Mouse (Mus musculus): Measurements from ENCODE around the gene 9130230L23Rik.

Gene 9130230L23Rik

DNA sequence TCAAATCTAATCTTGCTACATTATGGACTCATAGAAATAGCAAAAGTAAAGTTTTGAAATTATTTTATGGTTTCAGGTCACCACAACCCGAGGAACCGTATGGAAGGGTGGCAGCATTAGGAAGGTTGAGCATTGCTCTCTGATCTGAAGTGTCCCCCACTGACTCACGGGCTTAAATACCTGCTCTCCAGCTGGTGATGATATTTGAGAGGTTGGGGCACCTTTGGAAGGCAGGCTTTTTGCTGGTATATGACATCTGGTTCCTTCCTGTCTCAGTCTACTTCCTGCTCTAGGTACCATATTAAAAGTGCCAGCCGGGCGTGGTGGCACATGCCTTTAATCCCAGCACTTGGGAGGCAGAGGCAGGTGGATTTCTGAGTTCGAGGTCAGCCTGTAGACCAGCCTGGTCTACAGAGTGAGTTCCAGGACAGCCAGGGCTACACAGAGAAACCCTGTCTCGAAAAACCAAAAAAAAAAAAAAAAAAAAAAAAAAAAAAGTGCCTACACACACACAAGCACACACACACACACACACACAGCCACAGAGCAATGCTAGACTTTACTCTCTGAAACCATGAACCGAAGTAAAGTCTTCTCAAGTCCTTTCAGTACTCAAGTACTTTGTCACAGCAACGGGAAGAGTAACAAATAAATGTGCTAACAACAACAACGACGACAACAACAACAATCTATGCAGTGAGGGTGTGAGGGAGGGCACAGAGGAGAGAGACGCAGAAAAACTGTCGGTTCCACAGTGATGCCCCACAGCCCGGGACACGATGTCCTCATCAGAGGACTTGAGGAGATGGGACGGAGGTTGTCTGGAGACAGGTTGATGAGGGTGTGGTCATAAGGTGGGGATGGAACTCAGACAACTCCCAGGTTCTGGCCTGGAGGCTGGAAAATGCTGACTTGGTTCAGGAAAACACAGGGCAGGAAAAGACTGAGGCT lies 49.7 kb downstream of the 9130230L23Rik start:
- no peak for DNase-seq

DNA sequence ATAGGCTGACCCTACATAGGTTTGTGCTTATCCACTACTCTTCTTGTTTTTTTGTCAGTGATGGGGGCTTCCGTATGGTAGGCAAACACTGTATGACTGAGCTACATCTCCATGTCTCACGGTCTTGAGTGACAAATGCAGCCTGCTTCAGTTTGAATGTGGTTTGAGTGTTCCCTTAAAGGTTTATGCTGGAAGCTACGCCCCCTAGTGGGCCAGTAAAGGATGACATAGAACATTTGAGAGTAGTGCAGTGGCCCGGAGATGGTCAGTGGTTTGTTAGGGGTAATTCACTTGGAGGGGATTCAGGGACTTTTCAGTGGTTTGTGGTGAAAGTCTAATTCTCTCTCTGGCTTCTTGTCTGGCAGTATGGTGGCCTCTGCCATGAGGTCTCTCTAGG lies 52.6 kb downstream of the 9130230L23Rik start:
- DNase-seq: no peak

DNA sequence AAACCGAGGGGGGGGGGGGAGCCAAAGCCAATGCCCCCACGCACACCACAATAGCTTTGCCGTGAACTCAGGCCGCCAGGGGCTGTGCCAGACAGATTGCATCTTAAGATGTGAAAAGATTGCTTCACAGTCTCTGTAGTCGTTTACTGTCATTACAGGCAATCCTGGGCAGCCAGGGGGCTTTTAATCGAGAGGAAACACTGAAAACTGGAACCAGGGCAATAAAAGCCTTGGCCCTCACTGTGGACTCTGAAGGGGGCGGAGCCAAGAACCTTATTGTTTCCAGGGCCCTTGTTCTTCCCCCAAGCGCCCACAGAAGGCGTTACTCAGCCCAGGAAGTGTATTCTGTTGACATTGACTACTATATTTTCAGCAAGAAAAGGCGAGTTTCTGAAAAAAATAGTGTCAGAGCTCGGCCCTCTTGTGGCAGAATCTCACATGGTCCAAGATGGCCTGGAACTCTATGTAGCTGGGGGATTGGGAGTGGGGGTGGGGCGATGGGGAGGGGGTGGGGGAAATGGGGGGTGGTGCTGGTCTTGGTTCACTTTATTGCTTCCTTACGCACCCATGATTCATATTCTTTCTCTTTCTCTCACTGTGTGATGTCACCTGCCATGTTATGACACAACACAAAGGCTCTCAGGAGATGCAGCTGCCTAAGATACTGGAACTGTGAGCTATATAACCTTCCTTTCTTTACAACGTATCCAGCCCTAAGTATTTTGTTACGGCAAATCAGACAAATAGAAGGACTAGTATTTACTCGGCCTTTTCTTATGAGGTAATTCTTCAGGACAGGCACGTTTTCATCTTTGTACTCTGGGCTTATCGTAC lies 53.2 kb downstream of the 9130230L23Rik start:
- DNase-seq: no peak

DNA sequence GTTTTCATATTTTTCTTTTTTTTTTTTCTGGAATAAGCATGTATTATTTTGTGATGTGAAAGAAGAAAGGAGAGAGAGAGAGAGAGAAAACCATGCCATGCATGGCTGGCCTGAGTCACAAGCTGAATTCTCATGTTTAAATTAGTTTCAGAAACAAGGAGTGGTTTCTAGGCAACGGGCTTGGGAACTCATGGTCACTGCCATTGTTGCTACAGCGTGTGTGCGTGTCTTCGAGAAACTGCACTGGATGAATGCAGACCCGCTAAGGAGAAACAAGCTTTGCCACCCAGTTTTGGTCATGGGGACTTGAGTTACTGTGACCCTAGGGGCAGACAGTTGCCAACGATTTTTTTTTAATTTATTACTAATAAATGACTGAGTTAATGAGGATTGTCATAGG lies 53.8 kb downstream of the 9130230L23Rik start:
- peak; percentile 54 for DNase-seq

DNA sequence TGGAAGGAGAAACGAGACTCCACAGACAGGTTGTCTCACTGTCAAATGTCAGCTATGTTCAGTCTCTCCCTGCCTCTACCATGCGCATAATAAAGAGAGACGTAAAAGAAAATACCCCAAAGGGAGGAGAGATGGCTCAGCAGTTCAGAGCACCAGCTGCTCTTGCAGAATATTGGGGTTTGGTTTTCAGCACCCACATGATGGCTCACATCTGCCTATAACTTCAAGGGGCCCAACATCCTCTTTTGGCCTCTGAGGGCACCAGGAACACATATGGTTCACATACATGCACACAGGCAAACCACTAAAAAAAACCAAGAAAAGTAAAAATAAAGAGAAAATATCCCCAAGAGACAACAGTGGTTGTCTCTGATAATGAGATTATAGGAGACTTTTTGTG lies 54.3 kb downstream of the 9130230L23Rik start:
- no peak for DNase-seq

DNA sequence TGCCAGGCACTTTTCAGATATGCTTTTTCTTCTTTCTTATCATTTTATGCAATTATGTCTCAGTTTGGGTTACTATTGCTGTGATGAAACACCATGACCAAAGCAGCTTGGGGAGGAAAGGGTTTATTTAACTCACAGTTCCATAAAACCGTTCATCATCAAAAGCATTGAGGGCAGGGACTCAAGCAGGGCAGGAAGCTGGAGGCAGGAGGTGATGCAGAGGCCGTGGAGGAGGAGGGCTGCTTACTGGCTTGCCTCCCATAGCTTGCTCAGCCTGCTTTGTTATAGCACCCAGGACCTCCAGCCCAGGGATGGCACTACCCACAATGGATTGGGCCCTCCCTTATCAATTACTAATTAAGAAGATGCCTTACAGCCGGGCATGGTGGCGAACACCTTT lies 62.9 kb downstream of the 9130230L23Rik start:
- DNase-seq: no peak

DNA sequence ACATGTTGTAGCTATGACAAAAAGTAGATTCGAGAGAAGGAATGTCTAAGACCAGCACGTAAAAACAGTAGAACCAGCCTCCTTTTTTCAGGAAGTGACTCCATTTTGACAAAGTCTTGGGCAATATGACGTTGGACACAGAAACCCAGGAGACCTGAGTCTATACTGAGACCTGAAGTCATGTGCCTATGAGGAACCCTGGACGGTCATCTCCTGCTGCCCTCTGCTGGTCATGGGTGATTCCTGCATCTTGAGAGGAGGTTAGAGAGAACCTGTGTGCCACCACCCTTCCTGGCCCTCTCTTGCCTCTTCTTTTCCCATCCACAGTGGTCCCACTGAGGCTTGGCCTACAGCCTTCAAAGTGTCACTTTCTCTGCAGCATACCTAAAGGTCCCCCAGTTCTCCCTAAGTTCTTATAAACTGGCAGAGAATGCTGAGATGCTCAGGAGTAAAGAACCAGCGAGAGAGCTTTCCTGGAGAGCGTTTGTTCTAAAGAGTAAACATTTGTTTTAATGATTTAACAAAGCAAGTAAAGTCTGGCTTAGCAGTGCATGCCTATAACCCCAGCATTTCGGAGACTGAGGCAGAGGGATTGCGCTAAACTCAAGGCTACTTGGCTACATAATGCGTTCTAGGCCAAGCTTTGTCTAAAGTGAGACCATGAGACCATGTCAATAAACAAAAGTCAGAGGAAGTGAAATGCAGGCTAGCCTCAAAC lies 65.9 kb downstream of the 9130230L23Rik start:
- peak; percentile 64 for DNase-seq

DNA sequence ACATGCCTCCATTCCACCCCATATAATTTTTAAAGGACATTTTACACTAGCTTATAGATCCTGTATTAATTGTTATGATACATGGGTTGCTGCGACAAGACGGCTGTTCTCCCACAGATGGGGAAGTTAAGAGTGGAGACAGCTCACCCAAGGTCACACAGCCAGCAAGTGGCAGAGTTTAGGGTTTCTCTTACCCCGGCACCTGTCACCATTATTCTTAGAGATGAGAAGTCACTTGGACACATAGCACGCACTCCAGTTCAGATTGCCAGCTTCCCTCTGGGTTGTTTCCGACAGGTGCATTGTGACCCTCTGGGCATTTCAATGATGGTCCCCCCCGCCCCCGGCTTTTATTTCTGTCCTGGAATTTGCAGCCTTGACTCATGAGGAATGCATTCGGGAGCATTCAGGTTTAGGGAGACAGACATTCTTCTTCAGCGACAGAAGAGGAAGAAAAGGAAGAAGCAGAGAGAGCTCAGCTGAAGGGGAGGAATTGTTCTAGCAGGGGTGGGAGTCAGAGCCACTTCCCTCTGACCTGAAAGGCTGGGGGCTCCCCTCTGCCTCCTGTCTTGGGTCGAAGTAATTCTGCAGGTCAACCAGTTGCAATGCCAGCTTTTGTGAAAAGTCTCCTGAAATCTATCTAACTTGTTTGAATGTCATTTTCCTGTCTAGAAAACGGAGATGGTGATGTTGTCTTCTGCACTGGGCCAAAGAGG lies 66.9 kb downstream of the 9130230L23Rik start:
- DNase-seq: no peak

DNA sequence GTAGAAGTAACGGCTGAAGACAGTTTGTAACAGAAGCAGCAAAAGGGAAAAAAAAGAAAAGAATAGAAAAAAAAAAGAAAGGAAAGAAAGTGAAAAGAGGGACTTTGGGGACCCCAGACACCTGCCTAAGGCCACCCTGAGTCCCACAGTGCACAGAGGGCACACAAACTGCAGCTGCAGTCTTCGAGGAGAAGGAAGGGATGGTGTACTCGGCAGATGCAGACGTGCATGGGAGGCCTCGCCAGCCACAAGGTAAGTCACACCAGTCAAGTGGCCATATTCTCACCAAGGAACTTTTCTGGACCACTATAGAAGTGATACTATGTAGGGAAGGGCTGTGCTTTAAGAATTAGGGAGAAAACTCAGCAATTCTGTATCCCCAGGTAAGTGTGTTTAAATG lies 69.3 kb downstream of the 9130230L23Rik start, which contains the start of gene Chrna9:
TSS of gene Chrna9 (plus strand) at position 139 of the 400 bp plus-strand sequence.
- no peak for DNase-seq

DNA sequence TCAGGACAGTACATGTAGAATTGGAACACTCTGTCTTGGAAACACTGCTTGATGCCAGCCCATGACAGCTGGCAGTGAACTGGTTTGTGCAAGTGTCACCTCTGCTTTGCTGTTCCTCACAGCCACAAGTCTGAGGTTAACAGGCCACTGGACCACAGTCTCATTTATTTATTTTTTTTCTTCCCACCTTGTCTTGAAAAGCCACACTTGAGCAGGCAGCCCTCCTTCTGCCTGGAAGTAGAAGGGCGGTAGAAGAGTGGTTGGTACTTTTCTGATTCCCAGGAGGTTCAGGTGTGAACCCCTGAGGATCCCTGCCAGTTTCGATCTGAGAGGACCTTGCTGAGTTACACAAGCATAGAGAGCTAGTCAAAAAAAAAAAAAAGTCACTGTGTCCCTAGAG lies 70.3 kb downstream of the 9130230L23Rik start:
- no peak for DNase-seq

DNA sequence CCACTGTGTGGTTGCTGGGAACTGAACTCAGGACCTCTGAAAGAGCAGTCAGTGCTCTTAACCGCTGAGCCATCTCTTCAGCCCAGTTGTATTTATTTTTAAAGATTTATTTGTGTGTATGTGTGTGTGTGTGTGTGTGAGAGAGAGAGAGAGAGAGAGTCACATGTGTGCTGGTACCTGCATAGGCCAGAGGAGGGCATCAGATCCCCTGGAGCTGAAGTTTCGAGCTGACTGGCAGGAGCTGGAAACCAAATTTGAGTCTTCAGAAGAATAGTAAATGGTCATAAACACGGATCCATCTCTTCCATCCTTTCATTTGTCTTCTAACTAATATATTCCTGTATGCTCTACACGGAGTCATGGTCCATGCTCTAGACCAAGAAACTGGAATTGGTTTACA lies 70.8 kb downstream of the 9130230L23Rik start:
- no peak for DNase-seq

DNA sequence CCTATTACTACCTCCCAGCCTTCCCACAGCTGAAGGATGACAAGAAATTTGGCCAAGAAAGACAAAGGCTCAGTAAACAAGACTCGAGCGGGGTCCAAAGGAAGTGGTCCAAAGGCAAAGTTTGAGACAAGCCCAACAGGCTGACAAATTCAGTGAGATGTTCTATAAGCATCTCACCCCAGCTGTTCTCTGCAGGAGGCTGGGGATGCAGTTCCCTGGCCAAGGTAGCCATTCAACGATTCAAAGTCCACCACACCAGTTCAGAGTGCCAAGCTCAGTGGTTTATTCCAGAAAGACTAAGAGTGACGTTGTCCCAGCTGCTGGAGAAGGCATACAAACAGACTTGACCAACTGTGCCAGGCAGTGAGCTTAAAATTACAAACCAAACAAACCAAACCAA lies 73.9 kb downstream of the 9130230L23Rik start:
- DNase-seq: no peak
